Mouse (Mus musculus) kidney, embryonic 15.5 days (tissue): ENCODE data around the gene Cracr2b. TPM values are rescaled to one million over a fixed set of nuclear protein-coding genes. Genes with fewer than 3 reads are reported as not detected.

Experiments used
- ATAC-seq: fragments of 200-750 bp; cut with Nextera tagmentation; replicated peaks from 2 replicates; pipeline ENCODE4 v1.8.0; 2017; ENCODE audit warnings: moderate TSS enrichment; ENCODE audit not compliant: low FRiP score
- H3K27ac ChIP-seq: fragments of 300-500 bp; sonication (generic); 2 replicates; pipeline ENCODE4 v1.5.1; 2015; ENCODE audit warnings: mild to moderate bottlenecking, inconsistent platforms
- H3K27me3 ChIP-seq: fragments of 300-500 bp; sonication (generic); 2 replicates; pipeline ENCODE4 v1.6.1; 2015; ENCODE audit warnings: inconsistent platforms
- H3K36me3 ChIP-seq: fragments of 300-500 bp; sonication (generic); 2 replicates; pipeline ENCODE4 v1.6.1; 2015; ENCODE audit warnings: inconsistent platforms
- H3K4me1 ChIP-seq: fragments of 300-500 bp; sonication (generic); 2 replicates; pipeline ENCODE4 v1.6.1; 2015; ENCODE audit warnings: inconsistent platforms
- H3K4me2 ChIP-seq: fragments of 300-500 bp; sonication (generic); 2 replicates; pipeline ENCODE4 v1.6.1; 2015; ENCODE audit warnings: moderate library complexity, mild to moderate bottlenecking, inconsistent platforms
- H3K4me3 ChIP-seq: fragments of 300-500 bp; sonication (generic); replicated peaks from 2 replicates; pipeline ENCODE4 v1.5.1; 2015; ENCODE audit warnings: mild to moderate bottlenecking, inconsistent platforms
- H3K9ac ChIP-seq: fragments of 300-500 bp; sonication (generic); 2 replicates; pipeline ENCODE4 v1.6.1; 2015; ENCODE audit warnings: mild to moderate bottlenecking, inconsistent platforms
- H3K9me3 ChIP-seq: fragments of 300-500 bp; sonication (generic); replicated peaks from 2 replicates; pipeline ENCODE4 v1.6.1; 2016; ENCODE audit warnings: inconsistent platforms
- WGBS: fragments of 180-500 bp; shearing (Covaris S2); methylation state at CpG from one replicate; pipeline ENCODE4 v1.1.7; 2015; ENCODE audit warnings: mixed read lengths; 5-methylcytosine and 5-hydroxymethylcytosine counted together
- polyA plus RNA-seq: library from polyadenylated mRNA; unstranded; fragments of >200 nt; fragmentation: Nextera tagmentation; extraction: Ambion mirVana; gene quantifications from 2 replicates; pipeline ENCODE4 v1.2.1, GENCODE M21; 2015

Cracr2b gene
- polyA plus RNA-seq, 1 experiment from 2014 or later = 22.0 TPM

DNA sequence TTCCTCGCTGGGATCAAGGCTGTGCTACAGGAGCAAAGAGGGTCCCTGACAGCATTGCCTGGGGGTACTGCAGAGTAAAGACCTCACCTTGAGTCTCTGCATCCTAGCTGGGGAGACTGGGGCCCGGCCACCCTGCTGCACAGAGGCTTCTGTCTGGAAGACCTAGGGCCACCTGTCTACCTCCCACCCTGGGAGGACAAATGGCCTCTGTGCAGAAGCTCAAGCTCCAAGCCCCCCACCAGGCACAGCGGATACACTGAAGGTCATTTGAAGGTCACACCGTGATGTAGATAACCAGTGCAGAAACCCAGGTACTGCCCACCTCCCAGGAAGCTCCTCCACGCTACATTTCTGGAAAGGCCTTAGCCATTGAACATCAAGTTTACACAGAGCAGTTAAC is 32.2 kb upstream of the Cracr2b start:
- no peak overlapping the region for H3K4me3 ChIP-seq

DNA sequence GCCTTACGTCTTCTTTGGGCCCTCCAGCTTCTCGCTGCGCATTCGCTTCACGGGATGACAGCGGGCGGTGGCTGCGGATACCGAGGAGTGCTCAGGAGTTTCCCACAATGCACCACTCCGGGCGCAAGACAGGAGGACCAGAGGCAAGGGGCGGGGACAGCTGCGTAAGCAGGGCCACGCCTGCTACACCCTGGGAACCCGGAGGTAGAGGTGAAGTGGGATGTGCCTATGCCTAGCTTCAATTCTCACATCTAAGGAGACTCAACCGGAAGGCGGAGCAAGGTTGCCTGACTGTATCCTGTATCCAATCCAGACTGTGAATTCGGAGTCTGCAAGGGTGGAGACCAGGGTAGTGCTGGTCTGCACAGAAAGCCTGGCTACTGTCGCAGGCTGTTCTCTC is 31.6 kb upstream of the Cracr2b start, which contains the start of gene Cend1:
Gene Cend1, minus strand, starts transcription at position 182 of the 400 bp plus-strand sequence.
- Histone ChIP-seq H3K9me3 (no peaks in the 10 kb centered on the region), H3K27ac (no peak within 1 kb of the TSS), H3K4me3 (peak within 1 kb of the TSS; percentile 28), H3K4me1 (peaks cover 34% of the 10 kb centered on the region), H3K27me3 (no peaks in the 10 kb centered on the region), H3K9ac (0 out of 2 replicates have a peak within 1 kb of the TSS, but pooled peaks have one; percentile 10), H3K4me2 (peak within 1 kb of the TSS; percentile 50), H3K36me3 (peaks cover 39% of the 10 kb centered on the region)
- 6% methylated on average over 19 of the region's 19 CpGs for WGBS
- ATAC-seq = peak; percentile 79

More for the DNA sequence above, 32.2 kb upstream of the Cracr2b start:
- peaks cover 37% of the 10 kb centered on the region for H3K36me3 ChIP-seq
- 48% methylated on average over 5 of the region's 5 CpGs for WGBS
- H3K4me1 ChIP-seq = peaks cover 28% of the 10 kb centered on the region
- ATAC-seq = no peak
- no peaks in the 10 kb centered on the region for H3K9me3 ChIP-seq
- H3K27ac ChIP-seq = no peak overlapping the region
- no peaks in the 10 kb centered on the region for H3K27me3 ChIP-seq
- H3K4me2 ChIP-seq = peak overlapping the region; percentile 50
- H3K9ac ChIP-seq = no peak overlapping the region

DNA sequence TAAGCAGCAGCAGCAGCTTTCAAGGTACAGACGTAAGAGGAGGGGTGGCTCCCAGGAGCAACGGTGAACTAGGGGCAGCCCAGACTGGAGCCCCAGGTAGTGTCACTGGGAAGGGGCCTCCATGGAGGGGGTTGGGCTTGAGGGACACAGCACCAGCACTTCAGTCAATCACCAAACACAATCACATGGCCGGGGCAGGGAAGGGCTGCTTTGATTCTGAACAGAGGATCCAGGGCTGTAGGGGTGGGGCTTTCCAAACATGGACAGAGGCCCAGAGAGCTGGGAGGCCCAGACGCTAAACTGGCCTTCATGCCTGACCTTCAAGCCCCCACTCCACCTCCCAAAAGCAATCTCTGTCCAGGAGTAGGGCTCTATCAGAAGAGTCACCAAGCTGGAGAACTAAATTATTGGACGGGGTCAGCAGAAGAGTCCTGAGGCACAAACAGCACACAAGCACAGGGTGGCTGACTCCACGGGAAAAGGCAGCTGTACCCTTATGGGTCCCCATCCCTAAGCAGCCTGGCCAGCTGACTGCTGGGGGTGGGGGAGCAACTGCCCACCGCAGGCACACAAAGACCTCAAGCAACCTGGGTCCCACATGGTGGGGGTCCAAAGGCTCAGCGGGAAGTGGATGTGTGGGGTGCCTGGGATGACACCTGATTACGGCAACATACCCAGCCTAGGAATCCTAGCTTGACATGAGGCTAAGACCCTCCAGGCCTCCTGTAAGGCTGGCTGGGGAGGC is 30.9 kb upstream of the Cracr2b start:
- 61% methylated on average over 9 of the region's 9 CpGs for WGBS
- Histone ChIP-seq H3K4me2 (peak overlapping the region; percentile 50), H3K27ac (no peak overlapping the region), H3K9me3 (no peaks in the 10 kb centered on the region), H3K36me3 (peaks cover 39% of the 10 kb centered on the region), H3K27me3 (no peaks in the 10 kb centered on the region), H3K9ac (0 out of 2 replicates have a peak overlapping the region, but pooled peaks have one; percentile 10), H3K4me3 (no peak overlapping the region), H3K4me1 (peaks cover 41% of the 10 kb centered on the region)
- ATAC-seq = no peak

DNA sequence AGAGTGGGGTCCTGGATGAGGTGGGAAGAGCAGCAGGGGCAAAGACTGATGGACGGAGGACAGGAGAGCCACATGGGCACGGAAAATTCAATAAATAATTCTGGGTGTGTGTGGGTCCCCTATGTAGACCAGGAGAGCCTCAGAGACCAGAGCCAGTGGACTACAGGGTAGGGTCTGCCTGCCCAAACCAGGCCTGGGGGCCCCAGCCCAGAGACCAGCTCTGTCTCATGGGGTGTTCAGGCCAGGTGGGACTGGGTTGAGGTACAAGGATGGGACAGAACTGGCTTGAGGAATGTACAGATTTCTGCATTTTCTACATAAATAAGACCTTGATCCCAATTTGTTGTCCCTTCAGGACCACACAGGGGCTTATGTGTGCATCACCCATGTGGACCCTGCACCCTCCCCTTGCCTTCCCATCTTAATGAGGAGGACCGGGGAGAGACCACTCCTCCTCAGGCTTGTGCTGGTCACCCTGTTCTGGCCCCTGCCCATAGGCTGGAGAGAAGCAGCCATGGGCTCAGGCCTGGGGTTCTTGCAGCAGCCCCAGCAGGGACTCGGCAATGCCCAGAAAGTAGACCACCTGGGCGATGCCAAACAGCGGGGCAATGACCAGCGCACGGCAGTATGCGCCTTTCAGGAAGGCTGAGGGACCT is 30.2 kb upstream of the Cracr2b start:
- H3K9ac ChIP-seq = no peak overlapping the region
- H3K4me1 ChIP-seq = peaks cover 48% of the 10 kb centered on the region
- H3K9me3 ChIP-seq = no peaks in the 10 kb centered on the region
- no peak overlapping the region for H3K27ac ChIP-seq
- H3K4me2 ChIP-seq = no peak overlapping the region
- peaks cover 39% of the 10 kb centered on the region for H3K36me3 ChIP-seq
- 93% methylated on average over 9 of the region's 9 CpGs for WGBS
- H3K4me3 ChIP-seq = no peak overlapping the region
- no peak for ATAC-seq
- no peaks in the 10 kb centered on the region for H3K27me3 ChIP-seq

DNA sequence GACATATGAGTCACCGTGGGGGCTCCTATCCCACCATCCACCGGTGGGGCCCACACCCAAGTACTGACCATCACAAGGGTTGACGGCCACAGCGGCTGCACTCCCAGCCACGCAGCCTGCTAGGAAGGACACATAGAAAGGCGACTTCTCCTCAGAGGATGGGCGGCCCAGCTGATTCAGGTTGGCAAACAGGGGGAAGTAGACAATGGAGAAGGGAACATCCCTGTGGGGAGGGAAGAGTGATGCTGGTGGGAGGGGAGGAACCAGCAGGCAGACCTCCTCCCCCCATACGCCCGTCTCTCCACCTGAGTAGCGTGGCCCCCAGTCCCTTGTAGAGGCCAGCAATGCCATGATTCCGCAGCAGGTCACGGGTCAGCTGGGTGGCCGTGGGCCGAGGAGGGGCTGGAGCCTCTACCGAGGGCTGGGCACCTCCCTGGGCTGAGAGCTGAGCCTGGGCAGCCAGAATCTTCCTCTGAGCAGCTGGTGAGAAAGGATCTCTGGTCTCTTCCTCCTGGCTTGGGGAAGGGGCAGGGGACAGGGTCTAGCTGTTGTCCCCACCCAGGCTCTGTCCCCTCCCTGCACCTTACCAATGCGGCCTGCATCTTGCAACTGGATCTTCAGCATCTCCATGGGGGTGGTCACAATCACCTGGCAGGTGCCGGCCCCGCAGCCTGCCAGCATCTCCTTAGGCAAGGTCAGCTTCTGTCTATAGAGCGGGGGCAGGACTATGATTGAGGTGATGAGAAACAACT is 29.3 kb upstream of the Cracr2b start:
- Histone ChIP-seq H3K4me1 (peaks cover 54% of the 10 kb centered on the region), H3K36me3 (peaks cover 39% of the 10 kb centered on the region), H3K27ac (no peak overlapping the region), H3K9ac (no peak overlapping the region), H3K4me3 (no peak overlapping the region), H3K27me3 (no peaks in the 10 kb centered on the region), H3K4me2 (no peak overlapping the region), H3K9me3 (no peaks in the 10 kb centered on the region)
- no peak for ATAC-seq
- WGBS = 89% methylated on average over 19 of the region's 19 CpGs

GRCm38 (mm10) chr7:141432186-141432611 is 28.7 kb upstream of the Cracr2b start:
- ATAC-seq = no peak
- 59% methylated on average over 8 of the region's 8 CpGs for WGBS
- no peaks in the 10 kb centered on the region for H3K9me3 ChIP-seq
- no peak overlapping the region for H3K4me2 ChIP-seq
- no peak overlapping the region for H3K9ac ChIP-seq
- no peak overlapping the region for H3K4me3 ChIP-seq
- no peaks in the 10 kb centered on the region for H3K27me3 ChIP-seq
- no peak overlapping the region for H3K27ac ChIP-seq
- peaks cover 39% of the 10 kb centered on the region for H3K36me3 ChIP-seq
- H3K4me1 ChIP-seq = peaks cover 59% of the 10 kb centered on the region

GRCm38 (mm10) chr7:141432741-141433516 is 28.0 kb upstream of the Cracr2b start:
- peaks cover 64% of the 10 kb centered on the region for H3K4me1 ChIP-seq

GRCm38 (mm10) chr7:141433517-141434400 is 27.1 kb upstream of the Cracr2b start:
- Histone ChIP-seq H3K27me3 (no peaks in the 10 kb centered on the region), H3K4me3 (peak overlapping the region; percentile 56), H3K9me3 (no peaks in the 10 kb centered on the region), H3K36me3 (peaks cover 49% of the 10 kb centered on the region), H3K4me1 (peaks cover 64% of the 10 kb centered on the region), H3K4me2 (peak overlapping the region; percentile 95), H3K9ac (peak overlapping the region; percentile 56), H3K27ac (peak overlapping the region; percentile 43; the same call in 1 of the 2 replicates)
- 64% methylated on average over 15 of the region's 15 CpGs for WGBS
- ATAC-seq = no peak

More at GRCm38 (mm10) chr7:141432741-141433516, 28.0 kb upstream of the Cracr2b start:
- ATAC-seq = no peak
- Histone ChIP-seq H3K27me3 (no peaks in the 10 kb centered on the region), H3K9me3 (no peaks in the 10 kb centered on the region), H3K27ac (no peak overlapping the region), H3K9ac (no peak overlapping the region), H3K4me3 (no peak overlapping the region), H3K4me2 (no peak overlapping the region), H3K36me3 (peaks cover 40% of the 10 kb centered on the region)
- 85% methylated on average over 6 of the region's 6 CpGs for WGBS

DNA sequence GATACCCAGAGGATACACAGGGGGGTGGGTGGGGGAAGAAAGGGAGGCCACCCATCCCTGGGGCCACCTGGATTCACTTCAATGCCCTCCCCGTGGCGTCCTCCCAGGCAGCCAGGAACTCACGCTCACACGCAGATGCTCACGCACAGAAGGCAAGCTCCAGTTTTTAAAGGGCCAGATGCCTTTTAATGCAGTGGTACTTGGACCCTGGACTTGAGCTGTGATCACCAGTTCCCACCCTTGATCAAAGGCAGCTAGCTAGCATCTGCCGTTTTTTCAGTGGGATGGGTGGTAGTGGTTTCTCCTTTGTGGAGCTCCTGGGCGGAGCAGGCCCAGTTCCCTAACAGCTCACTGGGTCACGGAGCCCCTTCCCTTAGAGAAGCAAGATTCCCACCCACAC is 26.4 kb upstream of the Cracr2b start:
- WGBS = 10% methylated on average over 8 of the region's 8 CpGs
- Histone ChIP-seq H3K27ac (peak overlapping the region; percentile 43), H3K36me3 (peaks cover 56% of the 10 kb centered on the region), H3K4me3 (peak overlapping the region; percentile 56), H3K27me3 (no peaks in the 10 kb centered on the region), H3K9me3 (no peaks in the 10 kb centered on the region), H3K4me2 (peak overlapping the region; percentile 95), H3K9ac (peak overlapping the region; percentile 56), H3K4me1 (peaks cover 57% of the 10 kb centered on the region)
- ATAC-seq = no peak

DNA sequence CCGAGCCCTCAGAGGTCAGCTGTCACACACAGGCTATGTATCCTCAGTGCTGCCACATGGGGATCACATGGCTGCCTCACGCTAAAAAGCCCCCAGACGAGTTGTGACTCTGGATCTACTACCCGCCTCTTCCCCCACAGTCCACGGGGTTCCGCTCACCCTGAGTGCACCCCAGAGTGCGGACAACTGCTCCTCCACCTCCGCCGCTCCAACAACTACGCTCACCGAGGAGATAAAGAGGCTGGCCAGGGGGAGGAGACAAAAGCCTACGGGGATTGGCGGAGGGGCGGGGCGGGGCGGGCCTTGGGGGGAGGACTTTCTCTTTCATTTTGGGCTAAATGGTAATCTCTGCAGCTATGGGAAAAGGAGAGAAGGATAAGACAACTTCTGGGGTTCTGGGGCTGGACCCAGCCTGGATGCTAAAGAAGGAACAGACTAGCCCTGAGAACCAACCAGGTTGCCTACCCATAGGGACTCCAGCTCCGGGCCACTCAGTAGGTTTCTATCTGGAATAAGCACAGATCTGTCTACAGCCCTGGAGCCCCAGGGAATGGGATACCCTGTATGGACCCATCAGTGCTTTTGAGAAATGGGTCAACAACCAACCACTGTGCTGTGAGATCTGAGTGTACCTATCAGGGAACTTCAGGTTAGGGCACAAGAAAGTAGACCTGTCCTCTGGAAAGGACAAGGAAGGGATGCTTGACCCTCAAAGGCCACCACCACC is 25.6 kb upstream of the Cracr2b start:
- Histone ChIP-seq H3K4me1 (peaks cover 51% of the 10 kb centered on the region), H3K27me3 (no peaks in the 10 kb centered on the region), H3K9ac (peak overlapping the region; percentile 56), H3K4me2 (peak overlapping the region; percentile 95), H3K36me3 (peaks cover 61% of the 10 kb centered on the region), H3K27ac (peak overlapping the region; percentile 43), H3K4me3 (peak overlapping the region; percentile 56), H3K9me3 (no peaks in the 10 kb centered on the region)
- WGBS = 3% methylated on average over 17 of the region's 17 CpGs
- ATAC-seq = peak; percentile 9; the same call in 1 of the 2 replicates
